Mouse (Mus musculus) CH12.LX (cell line): ENCODE measurements around the gene Them7. TPM values are rescaled to one million over a fixed set of nuclear protein-coding genes. Genes with fewer than 3 reads are reported as not detected.

Experiments
- DNase-seq: peaks from one replicate; pipeline ENCODE4 v3.0.0-alpha.2; 2013; ENCODE audit errors: extremely low read depth
- H3K27ac ChIP-seq: 2 replicates; pipeline ENCODE4 v1.5.1; 2012; ENCODE audit warnings: low read depth, mild to moderate bottlenecking, control low read depth, moderate library complexity; ENCODE audit not compliant: insufficient read depth
- H3K27me3 ChIP-seq: replicated peaks from 2 replicates; pipeline ENCODE3; 2012; ENCODE audit warnings: inconsistent platforms
- H3K36me3 ChIP-seq, 2 experiments: replicated peaks in 1 of 2; 2 replicates each; pipeline versions ENCODE3 to v1.6.1; 2012; ENCODE audit warnings: inconsistent platforms in 1 of 2, low read length in 1 of 2, mild to moderate bottlenecking in 1 of 2, mixed read lengths in 1 of 2, moderate library complexity in 1 of 2; ENCODE audit not compliant: control insufficient read depth in 1 of 2, insufficient read depth in 1 of 2
- H3K4me1 ChIP-seq, 2 experiments: 2 replicates each; pipeline ENCODE4 v1.6.1; 2012; ENCODE audit warnings: inconsistent platforms in 1 of 2, moderate library complexity in 1 of 2; ENCODE audit not compliant: insufficient read depth in 2 of 2, control insufficient read depth in 1 of 2
- H3K4me2 ChIP-seq: 2 replicates; pipeline ENCODE4 v1.6.1; 2012; ENCODE audit warnings: low read depth, mild to moderate bottlenecking, control low read depth; ENCODE audit not compliant: poor library complexity, insufficient read depth, severe bottlenecking
- H3K4me3 ChIP-seq, 3 experiments: fragments of 150-350 bp in 1 of 3; sonication (generic) in 1 of 3; replicated peaks in 1 of 3; 2 replicates each; pipeline versions ENCODE3 to v1.5.1; 2011 to 2012; ENCODE audit warnings: low read depth in 2 of 3, low read length in 2 of 3, mild to moderate bottlenecking in 2 of 3, moderate library complexity in 2 of 3, control low read depth in 1 of 3, improper control_type of control experiment in 1 of 3, inconsistent platforms in 1 of 3, mixed read lengths in 1 of 3; ENCODE audit not compliant: poor library complexity in 1 of 3
- H3K79me2 ChIP-seq: replicated peaks from 2 replicates; pipeline ENCODE4 v1.6.1; 2012; ENCODE audit warnings: mild to moderate bottlenecking, moderate library complexity; ENCODE audit not compliant: control insufficient read depth, poor library complexity, insufficient read depth, severe bottlenecking; ENCODE audit errors: extremely low read depth
- H3K9ac ChIP-seq: 2 replicates; pipeline ENCODE4 v1.6.1; 2012; ENCODE audit warnings: low read depth, mild to moderate bottlenecking, control low read depth, moderate library complexity; ENCODE audit not compliant: insufficient read depth
- H3K9me3 ChIP-seq: replicated peaks from 2 replicates; pipeline ENCODE3; 2012; ENCODE audit warnings: low read length, inconsistent platforms, mixed read lengths
- EP300 ChIP-seq: IDR thresholded peaks from 2 replicates; pipeline ENCODE4 v1.6.1; 2011; ENCODE audit warnings: low read length, improper control_type of control experiment
- ETS1 ChIP-seq: conservative IDR thresholded peaks from 2 replicates; pipeline ENCODE4 v1.6.1; 2012; ENCODE audit warnings: low read depth, mild to moderate bottlenecking, inconsistent platforms, low read length, improper control_type of control experiment, moderate library complexity
- JUN ChIP-seq: IDR thresholded peaks from 2 replicates; pipeline ENCODE4 v1.6.1; 2011; ENCODE audit warnings: low read depth, mild to moderate bottlenecking, low read length, improper control_type of control experiment, moderate library complexity; ENCODE audit not compliant: insufficient read depth
- KAT2A ChIP-seq: IDR thresholded peaks from 2 replicates; pipeline ENCODE4 v1.6.1; 2012; ENCODE audit warnings: low read length, improper control_type of control experiment, inconsistent platforms; ENCODE audit not compliant: insufficient replicate concordance
- MAFK ChIP-seq: IDR thresholded peaks from 2 replicates; pipeline ENCODE4 v1.6.1; 2011; ENCODE audit warnings: low read length, improper control_type of control experiment; ENCODE audit not compliant: insufficient replicate concordance
- MAX ChIP-seq: IDR thresholded peaks from 2 replicates; pipeline ENCODE4 v1.6.1; 2011; ENCODE audit warnings: low read length, improper control_type of control experiment
- MEF2A ChIP-seq: IDR thresholded peaks from 2 replicates; pipeline ENCODE4 v1.6.1; 2014; ENCODE audit warnings: low read depth, mild to moderate bottlenecking, inconsistent platforms, low read length, improper control_type of control experiment, borderline replicate concordance
- MYC ChIP-seq: IDR thresholded peaks from 2 replicates; pipeline ENCODE4 v1.6.1; 2011; ENCODE audit warnings: low read depth, mild to moderate bottlenecking, improper control_type of control experiment, low read length
- POLR2AphosphoS2 ChIP-seq: IDR thresholded peaks from 2 replicates; pipeline ENCODE4 v1.6.1; 2011; ENCODE audit warnings: low read depth, low read length, improper control_type of control experiment
- SIN3A ChIP-seq: IDR thresholded peaks from 2 replicates; pipeline ENCODE4 v1.6.1; 2012; ENCODE audit warnings: low read length, improper control_type of control experiment, inconsistent platforms
- TCF12 ChIP-seq: IDR thresholded peaks from 2 replicates; pipeline ENCODE4 v1.6.1; 2014; ENCODE audit warnings: low read depth, mild to moderate bottlenecking, inconsistent platforms, low read length, improper control_type of control experiment
- USF1 ChIP-seq: IDR thresholded peaks from 2 replicates; pipeline ENCODE4 v1.6.1; 2014; ENCODE audit warnings: low read depth, mild to moderate bottlenecking, inconsistent platforms, low read length, improper control_type of control experiment
- ZC3H11A ChIP-seq: IDR thresholded peaks from 2 replicates; pipeline ENCODE4 v1.6.1; 2012; ENCODE audit warnings: low read depth, mild to moderate bottlenecking, inconsistent platforms, low read length, improper control_type of control experiment
- ZKSCAN1 ChIP-seq: IDR thresholded peaks from 2 replicates; pipeline ENCODE4 v1.6.1; 2012; ENCODE audit warnings: low read depth, inconsistent platforms, low read length, improper control_type of control experiment, borderline replicate concordance
- ZMIZ1 ChIP-seq: IDR thresholded peaks from 2 replicates; pipeline ENCODE4 v1.6.1; 2012; ENCODE audit warnings: low read depth, mild to moderate bottlenecking, inconsistent platforms, low read length, improper control_type of control experiment
- dilution Hi-C: fragments of 300-500 bp; cut with MboI; formaldehyde crosslinking; loops from 2 replicates; pipeline ENCODE4 v1.14.3; 2020; ENCODE audit warnings: low sequenced_read_pairs; ENCODE audit not compliant: extremely low pct_unique_long_range_greater_than_20kb, extremely low pct_ligation_motif_present
- in situ Hi-C: fragments of 300-500 bp; cut with MboI; formaldehyde crosslinking; loops from 3 replicates; pipeline ENCODE4 v1.14.3; 2019; ENCODE audit warnings: low sequenced_read_pairs, low pct_ligation_motif_present, low pct_unique_long_range_greater_than_20kb, mixed read lengths
- polyA plus RNA-seq: library from polyadenylated mRNA; unstranded; fragments of >175 nt; gene quantifications from 2 replicates; pipeline ENCODE4 v1.2.1, GENCODE M21; 2012; ENCODE audit warnings: low read depth; ENCODE audit not compliant: insufficient read length
- total RNA-seq, 2 experiments: library from RNA; depleted of rRNA; stranded (reverse); fragments of 300-350 nt in 1 of 2; fragments of >200 nt in 1 of 2; gene quantifications; 2 replicates each; pipeline ENCODE4 v1.2.3; 2012 to 2014

Them7 gene
- total and polyA plus RNA-seq, 3 experiments = not detected

DNA sequence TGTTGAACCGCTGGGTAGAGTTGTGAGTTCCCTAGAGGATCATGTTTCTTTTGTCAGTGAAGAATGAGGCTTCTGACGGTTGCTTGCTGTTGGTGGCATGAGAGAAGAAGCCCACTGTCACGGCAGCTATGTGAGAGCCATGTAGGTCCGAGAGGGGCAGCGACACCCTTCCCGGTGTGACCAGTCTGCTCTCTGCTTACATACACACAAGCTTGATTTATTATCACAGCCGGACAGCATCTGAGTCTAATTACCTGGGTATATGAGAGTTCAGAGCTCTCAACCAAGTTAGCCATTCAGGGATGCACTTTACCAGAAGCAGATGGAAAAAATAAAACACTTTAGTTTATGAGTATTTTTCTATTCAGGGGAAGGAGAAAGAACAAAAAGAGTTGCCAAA lies 18.8 kb downstream of the Them7 start:
- H3K4me1 ChIP-seq = peaks cover under 1 to 18% of the 10 kb centered on the region in 2 experiments; a peak in 2 of 4 replicates
- H3K9ac ChIP-seq = no peak overlapping the region
- DNase-seq = no peak
- H3K27me3 ChIP-seq = no peaks in the 10 kb centered on the region
- H3K9me3 ChIP-seq = no peaks in the 10 kb centered on the region
- no peak overlapping the region for H3K27ac ChIP-seq
- H3K36me3 ChIP-seq = no peaks in the 10 kb centered on the region
- H3K79me2 ChIP-seq = no peaks in the 10 kb centered on the region
- H3K4me3 ChIP-seq = no peak overlapping the region
- TF ChIP-seq TCF12 = no peak
- no peak for TF ChIP-seq ZMIZ1
- TF ChIP-seq JUN = no peak
- TF ChIP-seq POLR2AphosphoS2 = no peak
- no peak for TF ChIP-seq KAT2A
- TF ChIP-seq MAX = no peak
- no peak for TF ChIP-seq ETS1
- TF ChIP-seq ZKSCAN1 = no peak
- no peak for TF ChIP-seq ZC3H11A
- no peak for TF ChIP-seq MYC
- TF ChIP-seq USF1 = no peak
- TF ChIP-seq, all 38 proteins: peak for 0
- dilution Hi-C loops = no loop called here
- H3K4me2 ChIP-seq = no peak overlapping the region
- in situ Hi-C loops = no loop called here

DNA sequence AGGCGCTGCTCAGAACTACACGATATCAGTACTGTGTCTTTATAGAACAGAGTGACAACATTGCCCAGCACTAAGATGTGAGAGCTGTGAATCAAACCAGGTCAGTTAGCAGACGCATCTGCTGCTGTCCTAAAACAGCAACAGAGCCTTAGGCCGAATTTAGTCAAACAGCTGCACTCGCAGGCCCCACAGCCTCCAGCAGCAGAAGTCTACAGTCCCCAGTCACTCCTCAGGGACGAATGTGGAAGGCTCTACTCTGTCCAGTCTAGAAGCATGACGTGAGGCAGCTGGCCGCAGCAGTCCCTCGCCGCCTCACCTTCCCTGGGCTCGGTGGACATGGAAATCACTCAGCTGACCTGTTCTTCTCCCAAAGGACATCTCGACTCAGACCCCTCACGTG lies 20.6 kb downstream of the Them7 start:
- Histone ChIP-seq H3K4me3 (no peak overlapping the region), H3K9ac (no peak overlapping the region), H3K27me3 (no peaks in the 10 kb centered on the region), H3K4me1 (peaks cover 2 to 18% of the 10 kb centered on the region in 2 experiments; a peak in 2 of 4 replicates), H3K79me2 (no peaks in the 10 kb centered on the region), H3K27ac (no peak overlapping the region), H3K4me2 (no peak overlapping the region), H3K9me3 (no peaks in the 10 kb centered on the region), H3K36me3 (no peaks in the 10 kb centered on the region)
- TF ChIP-seq SIN3A (no peak), TCF12 (no peak), ZC3H11A (no peak), MEF2A (no peak), MAFK (no peak)
- dilution Hi-C loops (no loop called here), in situ Hi-C loops (no loop called here)
- no peak for DNase-seq

DNA sequence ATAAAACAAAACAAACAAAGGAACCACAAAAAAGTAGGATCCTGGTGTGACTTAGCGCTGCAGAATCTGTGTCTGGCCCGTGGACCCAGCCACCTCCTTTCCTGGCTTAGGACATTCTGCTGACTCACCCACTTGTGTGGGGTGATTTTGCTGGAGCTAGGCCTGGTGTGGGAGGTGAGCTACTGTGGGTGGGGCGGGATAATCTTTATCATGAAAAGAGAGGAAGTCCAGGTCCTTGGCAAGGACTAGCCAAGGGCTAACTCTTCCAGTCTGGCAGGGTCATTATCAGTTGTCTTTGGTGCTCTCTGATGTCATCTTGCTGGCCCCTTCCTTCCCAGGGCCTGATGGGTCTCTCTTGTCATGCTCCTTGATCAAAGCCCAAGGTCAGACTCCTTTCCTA lies 27.9 kb downstream of the Them7 start:
- H3K4me1 ChIP-seq = 0 out of 4 replicates have a peak, but pooled peaks cover 0 to 2% of the 10 kb centered on the region in 2 experiments
- dilution Hi-C loops = no loop called here
- no peak overlapping the region for H3K27ac ChIP-seq
- H3K79me2 ChIP-seq = no peaks in the 10 kb centered on the region
- in situ Hi-C loops = no loop called here
- TF ChIP-seq EP300 (no peak), POLR2AphosphoS2 (no peak), ZMIZ1 (no peak)
- no peak for DNase-seq
- no peaks in the 10 kb centered on the region for H3K9me3 ChIP-seq
- no peaks in the 10 kb centered on the region for H3K36me3 ChIP-seq
- no peak overlapping the region for H3K4me3 ChIP-seq
- H3K27me3 ChIP-seq = peaks cover 4% of the 10 kb centered on the region
- H3K4me2 ChIP-seq = no peak overlapping the region
- no peak overlapping the region for H3K9ac ChIP-seq
